Mouse (Mus musculus): ENCODE results near the gene Bpi. TPM values are rescaled to one million over a fixed set of nuclear protein-coding genes. Genes with fewer than 3 reads are reported as not detected.

The Bpi gene
- polyA plus RNA-seq, 1 experiment from 2014 or later = not detected

DNA sequence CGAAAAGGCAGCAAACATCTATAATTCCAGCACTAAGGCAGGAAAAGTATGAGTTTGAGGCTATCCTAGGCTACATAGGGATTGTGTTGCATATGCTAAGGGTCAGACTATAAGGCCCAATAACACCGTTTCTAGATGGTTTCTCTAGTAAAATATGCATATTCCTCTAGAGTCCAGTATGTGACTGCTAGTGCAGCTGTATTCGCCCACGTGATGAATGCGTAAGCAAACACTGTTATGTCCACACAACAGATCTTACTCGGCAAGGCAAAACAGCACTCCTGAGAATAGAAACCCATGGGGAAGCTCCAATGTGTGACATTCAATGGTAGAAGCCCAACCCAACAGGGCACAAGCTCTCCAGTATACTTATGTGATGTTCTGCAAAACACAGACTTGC, 10.0 kb upstream of the Bpi start:
- WGBS = 85% methylated on average over 6 of the region's 6 CpGs
- H3K36me3 ChIP-seq = no peaks in the 10 kb centered on the region
- no peak for DNase-seq (ENCODE audit: low spot score)
- no peak overlapping the region for H3K4me3 ChIP-seq
- H3K27ac ChIP-seq = no peak overlapping the region
- no peaks in the 10 kb centered on the region for H3K27me3 ChIP-seq (ENCODE audit: low read depth, poor library complexity, severe bottlenecking)
- H3K4me1 ChIP-seq = peaks cover 5% of the 10 kb centered on the region; the same call in 1 of the 2 replicates
- H3K9me3 ChIP-seq (replicated peaks) = no peaks in the 10 kb centered on the region

DNA sequence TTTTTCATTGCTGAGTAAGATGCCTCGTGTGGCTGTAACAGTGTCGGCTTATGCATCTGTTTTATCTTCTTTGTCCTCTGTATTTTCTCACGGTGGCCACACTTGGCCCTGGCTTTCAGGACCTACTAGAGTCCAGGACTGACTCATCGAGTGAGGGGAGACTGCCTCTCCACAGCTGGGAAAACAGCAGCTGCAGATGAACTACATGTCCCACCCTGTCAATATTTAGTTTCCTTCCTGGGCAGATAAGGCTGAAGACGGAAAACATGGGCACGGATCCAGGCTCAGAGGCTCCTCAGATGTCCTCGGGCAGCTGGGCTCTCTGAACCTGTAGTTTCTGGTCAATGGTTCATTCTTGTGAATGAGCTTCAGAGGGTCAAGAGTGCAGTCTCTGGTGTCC, 9.6 kb upstream of the Bpi start:
- Histone ChIP-seq H3K27ac (no peak overlapping the region), H3K4me1 (peaks cover 4% of the 10 kb centered on the region; the same call in 1 of the 2 replicates), H3K27me3 (ENCODE audit: low read depth, poor library complexity, severe bottlenecking) (no peaks in the 10 kb centered on the region), H3K4me3 (no peak overlapping the region), H3K9me3 (replicated peaks) (no peaks in the 10 kb centered on the region), H3K36me3 (no peaks in the 10 kb centered on the region)
- no peak for DNase-seq (ENCODE audit: low spot score)
- WGBS = 84% methylated on average over 7 of the region's 7 CpGs

DNA sequence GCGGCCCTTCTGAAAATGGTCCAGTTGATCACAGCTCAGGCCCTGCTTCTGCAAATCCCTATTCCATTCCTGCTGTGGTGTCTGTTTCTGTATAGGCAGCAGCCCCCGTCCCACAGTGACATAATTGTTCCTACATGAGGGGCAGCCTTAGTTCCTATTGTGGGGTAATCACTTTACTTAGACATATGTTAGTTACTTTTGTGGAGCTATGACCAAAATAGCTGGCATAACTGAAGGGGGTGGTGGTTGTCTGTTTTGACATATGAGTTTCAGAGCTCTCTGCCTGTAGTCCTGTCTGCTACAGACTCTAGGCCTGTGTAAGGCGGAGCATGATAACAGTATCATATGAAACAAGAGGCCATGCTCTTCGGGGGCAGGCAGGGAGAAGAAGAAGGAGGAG, 7.3 kb upstream of the Bpi start:
- no peak for DNase-seq (ENCODE audit: low spot score)
- Histone ChIP-seq H3K36me3 (no peaks in the 10 kb centered on the region), H3K4me1 (no peaks in the 10 kb centered on the region), H3K27me3 (ENCODE audit: low read depth, poor library complexity, severe bottlenecking) (no peaks in the 10 kb centered on the region), H3K4me3 (no peak overlapping the region), H3K9me3 (replicated peaks) (no peaks in the 10 kb centered on the region), H3K27ac (no peak overlapping the region)
- WGBS = 82% methylated on average over 4 of the region's 4 CpGs

DNA sequence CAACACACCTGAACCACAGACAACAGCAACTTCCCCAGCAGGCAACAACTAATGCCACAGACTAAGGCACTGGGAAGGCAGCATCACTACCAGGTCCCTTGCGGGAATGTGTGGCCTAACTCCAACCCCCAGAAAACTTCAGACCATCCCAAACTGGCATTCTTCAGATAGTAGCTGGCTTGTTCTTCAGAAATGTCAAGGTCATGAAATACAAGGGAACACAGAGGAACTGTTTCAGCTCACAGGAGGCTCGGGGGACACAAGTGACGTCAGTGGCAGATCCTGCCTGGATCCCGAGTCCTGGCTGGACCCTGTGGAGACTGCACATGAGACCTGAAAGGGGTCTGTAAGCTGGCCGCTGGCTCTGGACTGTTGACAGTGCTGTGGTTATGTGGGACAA, 4.1 kb upstream of the Bpi start:
- no peaks in the 10 kb centered on the region for H3K9me3 ChIP-seq (replicated peaks)
- H3K4me3 ChIP-seq = no peak overlapping the region
- no peaks in the 10 kb centered on the region for H3K36me3 ChIP-seq
- 84% methylated on average over 5 of the region's 5 CpGs for WGBS
- no peak for DNase-seq (ENCODE audit: low spot score)
- peaks cover 21% of the 10 kb centered on the region for H3K4me1 ChIP-seq
- peaks cover 9% of the 10 kb centered on the region; the same call in 1 of the 2 replicates for H3K27me3 ChIP-seq (ENCODE audit: low read depth, poor library complexity, severe bottlenecking)
- no peak overlapping the region for H3K27ac ChIP-seq

DNA sequence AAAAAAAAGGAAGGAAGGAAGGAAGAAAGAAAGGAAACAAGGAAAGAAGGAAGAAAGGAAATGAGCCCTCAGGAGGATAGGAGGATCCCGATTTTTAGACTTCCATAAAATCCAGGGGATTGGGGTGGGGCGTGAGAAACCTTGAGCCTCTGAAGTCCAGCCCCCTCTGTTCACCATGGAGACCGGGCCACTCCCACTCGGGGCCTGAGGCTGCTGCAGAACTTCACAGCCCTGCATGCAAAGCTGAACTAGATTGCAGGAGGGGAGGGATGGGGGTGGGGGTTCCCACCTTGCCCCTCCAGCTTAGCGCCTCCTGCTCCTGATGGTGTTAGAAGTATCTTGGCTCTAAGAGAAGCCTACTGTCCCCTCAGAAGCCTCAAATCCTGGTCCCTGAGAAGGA, 1.0 kb upstream of the Bpi start:
- H3K9me3 ChIP-seq (replicated peaks) = no peaks in the 10 kb centered on the region
- 13% methylated on average over 5 of the region's 5 CpGs for WGBS
- no peaks in the 10 kb centered on the region for H3K36me3 ChIP-seq
- no peak overlapping the region for H3K27ac ChIP-seq
- DNase-seq (ENCODE audit: low spot score) = peak; percentile 45
- H3K4me3 ChIP-seq = no peak overlapping the region
- H3K4me1 ChIP-seq = peaks cover 24% of the 10 kb centered on the region
- peaks cover 9% of the 10 kb centered on the region; the same call in 1 of the 2 replicates for H3K27me3 ChIP-seq (ENCODE audit: low read depth, poor library complexity, severe bottlenecking)

DNA sequence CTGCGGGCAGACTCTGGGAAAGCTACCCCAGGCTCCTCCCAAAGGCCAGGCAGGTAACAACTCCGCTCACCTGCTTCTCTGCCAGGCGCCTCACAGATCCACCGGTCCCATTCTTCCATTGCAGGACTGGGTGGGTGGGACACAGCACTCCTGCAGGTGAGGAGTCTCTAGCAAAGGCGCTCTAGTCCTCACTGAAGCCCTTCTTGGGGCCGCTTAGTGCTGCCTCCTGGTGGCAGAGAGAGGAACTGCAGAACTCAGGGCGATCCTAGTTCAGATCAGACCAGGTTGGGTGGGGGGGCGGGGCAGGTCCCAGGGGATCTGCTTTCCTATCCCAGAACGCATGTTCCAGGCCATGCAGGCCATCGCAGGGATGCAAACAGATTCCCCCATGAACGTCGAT, 887 bp downstream of the Bpi start:
- peak; percentile 83 for DNase-seq (ENCODE audit: low spot score)
- H3K4me3 ChIP-seq = no peak overlapping the region
- peaks cover 35% of the 10 kb centered on the region for H3K4me1 ChIP-seq
- no peaks in the 10 kb centered on the region for H3K36me3 ChIP-seq
- 15% methylated on average over 12 of the region's 12 CpGs for WGBS
- H3K9me3 ChIP-seq (replicated peaks) = no peaks in the 10 kb centered on the region
- peaks cover 9% of the 10 kb centered on the region; the same call in 1 of the 2 replicates for H3K27me3 ChIP-seq (ENCODE audit: low read depth, poor library complexity, severe bottlenecking)
- H3K27ac ChIP-seq = no peak overlapping the region

DNA sequence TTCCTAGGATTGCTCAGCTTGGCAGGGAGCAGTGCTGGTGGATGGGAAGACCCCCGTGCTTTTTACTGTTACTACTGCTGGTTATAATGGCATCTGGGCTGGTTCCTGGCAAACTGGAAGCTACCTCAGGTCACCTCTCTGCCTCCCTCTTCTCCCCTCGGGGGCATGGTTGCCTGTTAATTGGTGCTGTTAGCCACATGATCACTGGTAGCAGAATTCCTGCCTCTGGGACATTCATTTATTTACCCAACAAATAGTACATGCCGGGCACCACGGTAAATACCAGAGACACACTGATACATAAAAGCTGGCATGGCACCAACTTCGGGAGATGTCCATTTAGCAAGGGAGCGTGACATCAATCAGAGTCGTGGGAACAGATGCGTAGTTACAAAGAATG, 1.6 kb downstream of the Bpi start:
- Histone ChIP-seq H3K27ac (no peak overlapping the region), H3K4me1 (peaks cover 35% of the 10 kb centered on the region), H3K36me3 (no peaks in the 10 kb centered on the region), H3K27me3 (ENCODE audit: low read depth, poor library complexity, severe bottlenecking) (peaks cover 9% of the 10 kb centered on the region; the same call in 1 of the 2 replicates), H3K9me3 (replicated peaks) (no peaks in the 10 kb centered on the region), H3K4me3 (no peak overlapping the region)
- DNase-seq (ENCODE audit: low spot score) = no peak
- 75% methylated on average over 8 of the region's 8 CpGs for WGBS

DNA sequence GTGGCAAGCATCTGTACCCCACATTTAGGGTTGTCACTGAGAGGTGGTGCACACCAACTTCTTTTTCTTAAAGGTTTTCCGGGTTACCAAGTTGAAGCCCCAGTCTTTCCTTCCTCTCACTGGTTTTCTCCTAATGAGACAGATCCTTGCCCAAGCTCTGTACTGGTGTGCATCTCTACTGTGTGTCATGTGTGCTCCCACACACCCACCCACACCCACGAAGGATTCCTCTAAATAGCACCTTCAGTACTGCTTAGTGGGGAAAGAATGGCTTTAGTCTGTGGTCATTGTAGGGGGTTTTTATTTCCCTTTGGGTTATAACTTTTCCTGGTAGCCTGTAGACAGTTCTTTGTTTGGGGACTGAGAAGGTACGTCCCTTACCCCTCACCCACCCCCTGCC, 7.0 kb downstream of the Bpi start:
- H3K4me1 ChIP-seq = peaks cover 11% of the 10 kb centered on the region; the same call in 1 of the 2 replicates
- H3K36me3 ChIP-seq = no peaks in the 10 kb centered on the region
- no peaks in the 10 kb centered on the region for H3K27me3 ChIP-seq (ENCODE audit: low read depth, poor library complexity, severe bottlenecking)
- WGBS = 87% methylated on average over 3 of the region's 3 CpGs
- no peaks in the 10 kb centered on the region for H3K9me3 ChIP-seq (replicated peaks)
- no peak for DNase-seq (ENCODE audit: low spot score)
- no peak overlapping the region for H3K27ac ChIP-seq
- H3K4me3 ChIP-seq = no peak overlapping the region

DNA sequence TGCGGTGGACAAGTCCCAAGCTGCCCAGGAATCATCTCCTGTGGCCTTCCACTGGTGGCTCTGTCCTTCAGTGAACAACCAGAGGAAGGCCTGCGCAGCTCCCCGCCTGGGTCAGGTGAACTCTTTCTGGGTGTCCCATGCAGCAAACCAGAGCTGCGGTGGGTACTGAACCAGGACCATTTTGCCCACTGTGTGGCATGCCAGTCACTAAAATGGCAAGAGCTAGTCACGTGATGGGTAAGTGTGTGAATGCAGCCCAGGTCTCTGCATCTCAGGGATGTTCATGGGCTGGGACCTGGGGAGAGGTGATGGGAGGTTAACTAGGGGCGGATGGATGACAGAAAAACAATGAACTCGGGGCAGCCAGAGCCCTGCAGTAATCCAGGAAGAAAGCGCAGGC, 12.1 kb downstream of the Bpi start:
- Histone ChIP-seq H3K36me3 (no peaks in the 10 kb centered on the region), H3K4me3 (no peak overlapping the region), H3K27ac (no peak overlapping the region), H3K9me3 (replicated peaks) (no peaks in the 10 kb centered on the region), H3K4me1 (peaks cover 17% of the 10 kb centered on the region), H3K27me3 (ENCODE audit: low read depth, poor library complexity, severe bottlenecking) (no peaks in the 10 kb centered on the region)
- 84% methylated on average over 8 of the region's 8 CpGs for WGBS
- no peak for DNase-seq (ENCODE audit: low spot score)

DNA sequence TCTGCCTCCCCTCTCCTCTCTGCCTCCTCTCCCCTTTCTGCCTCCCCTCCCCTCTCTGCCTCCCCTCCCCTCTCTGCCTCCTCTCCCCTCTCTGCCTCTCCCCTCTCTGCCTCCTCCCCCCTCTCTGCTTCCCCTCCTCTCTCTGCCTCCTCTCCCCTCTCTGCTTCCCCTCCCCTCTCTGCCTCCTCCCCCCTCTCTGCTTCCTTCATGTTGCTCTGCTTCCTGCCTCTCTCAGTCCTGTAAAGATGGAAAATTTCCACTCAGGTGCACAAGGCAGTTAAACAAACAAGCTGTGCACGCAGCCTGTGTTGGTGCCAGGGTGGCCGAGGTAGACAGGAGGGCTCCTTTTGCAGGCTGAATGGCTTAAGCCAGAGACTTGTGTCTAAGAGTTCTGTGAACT, 15.8 kb downstream of the Bpi start:
- H3K27ac ChIP-seq = peak overlapping the region; percentile 38; the same call in 1 of the 2 replicates
- H3K4me3 ChIP-seq = no peak overlapping the region
- WGBS = 57% methylated on average over 2 of the region's 2 CpGs
- H3K36me3 ChIP-seq = no peaks in the 10 kb centered on the region
- no peaks in the 10 kb centered on the region for H3K9me3 ChIP-seq (replicated peaks)
- H3K27me3 ChIP-seq (ENCODE audit: low read depth, poor library complexity, severe bottlenecking) = no peaks in the 10 kb centered on the region
- no peak for DNase-seq (ENCODE audit: low spot score)
- H3K4me1 ChIP-seq = peaks cover 38% of the 10 kb centered on the region

DNA sequence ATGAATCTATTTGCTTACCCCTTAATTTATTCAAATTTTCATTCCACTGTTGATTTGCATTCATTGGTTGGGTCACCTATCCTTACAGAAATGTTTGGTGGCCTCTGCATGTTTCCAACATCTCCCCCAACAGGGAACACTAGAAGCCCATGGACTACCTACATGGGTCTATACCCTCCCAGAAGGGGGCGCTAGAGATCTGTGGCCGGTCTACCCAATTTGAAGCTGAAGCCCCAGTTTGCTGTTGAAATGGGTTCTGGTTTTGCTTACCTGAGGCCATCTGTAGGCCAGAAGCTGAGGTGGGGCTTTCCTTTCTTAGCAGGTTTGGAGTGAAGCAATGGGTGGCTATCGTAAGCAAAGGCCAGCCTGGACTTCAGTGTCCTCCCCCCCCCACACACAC, 17.5 kb downstream of the Bpi start:
- no peak for DNase-seq (ENCODE audit: low spot score)
- H3K4me1 ChIP-seq = peaks cover 38% of the 10 kb centered on the region

DNA sequence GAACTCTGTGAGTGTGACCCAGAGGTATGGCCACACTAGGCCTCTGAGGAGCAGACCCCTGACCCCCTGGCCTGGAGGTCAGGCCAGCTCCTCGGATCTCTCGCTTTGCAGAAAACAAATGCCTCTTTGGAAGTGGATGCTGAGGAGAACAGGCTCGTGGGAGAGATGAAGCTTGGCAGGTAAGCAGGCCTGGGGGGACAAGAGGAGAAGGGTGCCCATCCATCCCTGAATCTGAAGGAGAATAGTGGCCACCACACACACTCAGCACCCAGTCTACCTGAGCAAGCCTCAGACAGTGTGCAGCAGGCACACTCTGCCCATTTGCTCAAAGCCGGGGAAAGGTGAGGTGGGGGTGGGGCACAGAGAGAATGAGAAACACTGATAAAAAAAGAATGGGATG, 17.9 kb downstream of the Bpi start:
- WGBS = 59% methylated on average over 4 of the region's 4 CpGs
- no peak for DNase-seq (ENCODE audit: low spot score)

More for the DNA sequence above, 17.5 kb downstream of the Bpi start:
- 88% methylated on average over 3 of the region's 3 CpGs for WGBS
- Histone ChIP-seq H3K27ac (no peak overlapping the region), H3K36me3 (no peaks in the 10 kb centered on the region), H3K27me3 (ENCODE audit: low read depth, poor library complexity, severe bottlenecking) (no peaks in the 10 kb centered on the region), H3K4me3 (no peak overlapping the region), H3K9me3 (replicated peaks) (no peaks in the 10 kb centered on the region)

DNA sequence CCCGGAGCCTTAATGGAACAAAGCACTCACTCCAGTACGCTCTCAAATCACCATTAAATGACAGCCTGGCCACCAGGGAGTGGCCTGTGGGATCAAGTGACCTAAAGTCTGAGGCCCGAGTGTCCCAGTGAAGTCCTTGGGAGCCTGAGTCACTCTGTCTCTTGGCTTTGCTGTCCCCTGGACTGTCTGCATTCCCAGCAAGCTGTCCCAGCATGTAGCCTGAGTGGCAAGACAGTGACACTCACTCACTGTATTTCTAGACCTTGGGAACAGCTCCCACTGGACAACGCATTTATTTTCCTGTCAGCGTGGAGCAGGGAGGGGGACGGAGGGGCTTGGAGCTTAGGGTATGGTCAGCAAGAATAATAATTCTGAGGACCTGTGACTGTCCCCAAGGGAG, 18.6 kb downstream of the Bpi start:
- H3K36me3 ChIP-seq = no peaks in the 10 kb centered on the region
- H3K4me1 ChIP-seq = peaks cover 42% of the 10 kb centered on the region
- H3K27me3 ChIP-seq (ENCODE audit: low read depth, poor library complexity, severe bottlenecking) = no peaks in the 10 kb centered on the region
- DNase-seq (ENCODE audit: low spot score) = no peak
- no peak overlapping the region for H3K4me3 ChIP-seq
- 73% methylated on average over 6 of the region's 6 CpGs for WGBS
- 0 out of 2 replicates have a peak overlapping the region, but pooled peaks have one; percentile 12 for H3K27ac ChIP-seq
- H3K9me3 ChIP-seq (replicated peaks) = no peaks in the 10 kb centered on the region

More for the DNA sequence above, 17.9 kb downstream of the Bpi start:
- H3K27ac ChIP-seq = 0 out of 2 replicates have a peak overlapping the region, but pooled peaks have one; percentile 12
- H3K4me3 ChIP-seq = no peak overlapping the region
- peaks cover 38% of the 10 kb centered on the region for H3K4me1 ChIP-seq
- H3K36me3 ChIP-seq = no peaks in the 10 kb centered on the region
- H3K27me3 ChIP-seq (ENCODE audit: low read depth, poor library complexity, severe bottlenecking) = no peaks in the 10 kb centered on the region
- H3K9me3 ChIP-seq (replicated peaks) = no peaks in the 10 kb centered on the region

DNA sequence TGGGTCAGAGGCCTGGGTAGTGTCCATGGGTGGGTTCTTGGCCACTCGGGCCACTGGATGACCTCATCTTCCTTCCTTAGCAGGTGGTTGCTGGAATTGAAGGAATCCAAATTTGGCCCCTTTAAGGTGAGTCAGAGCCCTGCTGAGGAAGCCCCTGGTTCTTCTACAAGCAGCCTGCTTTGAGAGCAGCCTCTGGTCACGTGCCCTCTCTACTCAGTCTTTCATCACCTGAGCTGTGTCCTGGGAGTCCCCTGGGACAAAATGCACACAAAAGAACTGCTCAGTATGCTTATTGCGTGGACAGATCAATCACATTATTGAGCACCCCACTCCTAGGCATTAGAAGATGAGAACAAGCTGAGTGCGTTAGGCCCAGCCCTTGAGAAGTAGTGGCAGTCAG, 19.0 kb downstream of the Bpi start:
- Histone ChIP-seq H3K36me3 (no peaks in the 10 kb centered on the region), H3K27me3 (ENCODE audit: low read depth, poor library complexity, severe bottlenecking) (no peaks in the 10 kb centered on the region), H3K27ac (no peak overlapping the region), H3K9me3 (replicated peaks) (no peaks in the 10 kb centered on the region), H3K4me3 (no peak overlapping the region), H3K4me1 (peaks cover 46% of the 10 kb centered on the region)
- DNase-seq (ENCODE audit: low spot score) = no peak
- WGBS = 85% methylated on average over 4 of the region's 4 CpGs
